Mouse (Mus musculus) NIH3T3 (cell line): ENCODE results near the gene Tnpo3.

Source experiments
- DNase-seq: peaks from one replicate; pipeline ENCODE4 v3.0.0-alpha.2; 2012; ENCODE audit warnings: low read depth

The Tnpo3 gene

GRCm38 (mm10) chr6:29527361-29528164, 82.1 kb downstream of the Tnpo3 start:
- DNase-seq, result no peak

- DNase-seq, result peak; percentile 51
Measured at GRCm38 (mm10) chr6:29526281-29527251, 83.1 kb downstream of the Tnpo3 start, which contains the start of gene Irf5. Gene Irf5 (plus strand): TSS chr6:29526625.

- DNase-seq, result peak; percentile 69
Measured at GRCm38 (mm10) chr6:29525256-29525655, 84.4 kb downstream of the Tnpo3 start.

- DNase-seq, result peak; percentile 48
Measured at GRCm38 (mm10) chr6:29524034-29524489, 85.6 kb downstream of the Tnpo3 start.

- no peak for DNase-seq
Measured at GRCm38 (mm10) chr6:29523301-29524033, 86.2 kb downstream of the Tnpo3 start.

GRCm38 (mm10) chr6:29522626-29523300, 86.9 kb downstream of the Tnpo3 start:
- no peak for DNase-seq

GRCm38 (mm10) chr6:29517139-29517538, 92.5 kb downstream of the Tnpo3 start:
- DNase-seq, result peak; percentile 90

- peak; percentile 51 for DNase-seq
Measured at GRCm38 (mm10) chr6:29513284-29513683, 96.4 kb downstream of the Tnpo3 start.

- DNase-seq, result no peak
Measured at GRCm38 (mm10) chr6:29509086-29509485, 100.6 kb downstream of the Tnpo3 start.

GRCm38 (mm10) chr6:29507447-29508309, 102.0 kb downstream of the Tnpo3 start, which contains the start of gene Kcp:
Gene Kcp (minus strand): TSS chr6:29507952.
- DNase-seq, result no peak

GRCm38 (mm10) chr6:29506834-29507233, 102.9 kb downstream of the Tnpo3 start:
- no peak for DNase-seq

GRCm38 (mm10) chr6:29505493-29505892, 104.2 kb downstream of the Tnpo3 start:
- no peak for DNase-seq

GRCm38 (mm10) chr6:29501599-29501998, 108.1 kb downstream of the Tnpo3 start:
- peak; percentile 58 for DNase-seq

- DNase-seq, result no peak
Measured at GRCm38 (mm10) chr6:29500810-29501209, 108.9 kb downstream of the Tnpo3 start.

GRCm38 (mm10) chr6:29500177-29500576, 109.5 kb downstream of the Tnpo3 start:
- DNase-seq, result no peak

- DNase-seq, result no peak
Measured at GRCm38 (mm10) chr6:29497791-29498190, 111.9 kb downstream of the Tnpo3 start.

- DNase-seq, result no peak
Measured at GRCm38 (mm10) chr6:29496270-29496669, 113.4 kb downstream of the Tnpo3 start.

GRCm38 (mm10) chr6:29494101-29494500, 115.6 kb downstream of the Tnpo3 start:
- peak; percentile 47 for DNase-seq
